Mouse (Mus musculus) gastrocnemius, adult 18-20 months (tissue): ENCODE data around the gene Ppef1. TPM values are rescaled to one million over a fixed set of nuclear protein-coding genes. Genes with fewer than 3 reads are reported as not detected.
"Not testable (repeated sequence)": the region's sequence is repeated elsewhere in the genome, so short reads cannot be mapped to it uniquely, and the experiment has no call there.

ENCODE experiments used
- DNase-seq: peaks from one replicate; pipeline ENCODE4 v3.0.0; 2021; ENCODE audit warnings: low spot score
- long read RNA-seq, 2 experiments: library from polyadenylated mRNA; stranded (forward); transcript quantifications; one replicate each; pipeline ENCODE4 v2.0.0; 2021
- total RNA-seq, 2 experiments: library from RNA; stranded (reverse); gene quantifications; 2 replicates each; pipeline ENCODE4 v1.2.3; 2021

The Ppef1 gene
- total RNA-seq: not detected
- long read RNA-seq, experiment 1: 0 reads
- long read RNA-seq, experiment 2: 0 reads

DNA sequence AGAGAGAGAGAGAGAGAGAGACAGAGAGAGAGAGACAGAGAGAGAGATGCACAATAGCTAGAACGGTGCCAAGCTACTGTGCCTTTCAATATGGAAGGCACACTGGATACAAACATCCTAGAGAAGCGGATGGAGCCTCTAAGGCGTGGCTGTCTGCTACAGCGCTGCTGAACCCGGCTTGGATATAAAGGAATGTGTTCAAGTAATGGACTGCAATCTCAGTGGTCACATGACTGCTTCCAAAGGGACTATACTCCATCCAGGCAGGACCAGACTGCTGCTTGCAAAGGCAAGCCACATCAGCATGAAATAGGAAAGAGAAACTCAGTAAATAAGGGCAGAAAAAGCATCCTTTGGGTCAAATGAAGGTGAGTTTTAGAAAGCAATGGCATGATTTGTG, at the start of gene Ppef1:
Gene Ppef1 (minus strand): TSS at position 116 of the 400 bp plus-strand sequence.
- no peak for DNase-seq

DNA sequence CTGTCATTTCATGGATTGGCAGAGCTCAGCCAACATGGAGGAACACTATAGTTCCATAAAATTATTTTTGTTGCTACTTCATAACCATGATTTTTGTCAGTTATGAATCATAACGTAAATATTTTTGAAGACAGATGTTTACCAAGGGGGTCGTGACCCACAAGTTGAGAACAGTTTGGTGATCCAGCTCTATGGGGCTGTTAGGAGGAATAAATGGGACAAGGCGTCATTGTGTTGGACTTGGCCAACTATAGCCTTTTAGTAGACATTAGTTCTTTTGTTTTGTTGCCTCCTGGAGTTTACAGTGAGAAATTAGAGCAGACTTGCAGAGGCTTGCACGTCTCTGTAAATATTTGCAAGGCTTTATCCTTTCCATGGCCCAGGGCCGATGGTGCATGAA, 46.7 kb upstream of the Ppef1 start:
- no peak for DNase-seq

- no peak for DNase-seq
Measured at GRCm38 (mm10) chrX:160773033-160773432, 37.5 kb upstream of the Ppef1 start.

- DNase-seq: not testable (repeated sequence)
Measured at GRCm38 (mm10) chrX:160769622-160770021, 34.1 kb upstream of the Ppef1 start.

GRCm38 (mm10) chrX:160767713-160768112, 32.1 kb upstream of the Ppef1 start, which contains the start of gene Rs1:
Rs1 (plus strand) TSS chrX:160768013.
- DNase-seq: no peak

- DNase-seq: no peak
Measured at GRCm38 (mm10) chrX:160766233-160766616, 30.7 kb upstream of the Ppef1 start.

GRCm38 (mm10) chrX:160765389-160766232, 30.0 kb upstream of the Ppef1 start:
- peak; percentile 92 for DNase-seq

- DNase-seq: no peak
Measured at GRCm38 (mm10) chrX:160750808-160751207, 15.2 kb upstream of the Ppef1 start.

GRCm38 (mm10) chrX:160748653-160749052, 13.1 kb upstream of the Ppef1 start:
- no peak for DNase-seq

DNA sequence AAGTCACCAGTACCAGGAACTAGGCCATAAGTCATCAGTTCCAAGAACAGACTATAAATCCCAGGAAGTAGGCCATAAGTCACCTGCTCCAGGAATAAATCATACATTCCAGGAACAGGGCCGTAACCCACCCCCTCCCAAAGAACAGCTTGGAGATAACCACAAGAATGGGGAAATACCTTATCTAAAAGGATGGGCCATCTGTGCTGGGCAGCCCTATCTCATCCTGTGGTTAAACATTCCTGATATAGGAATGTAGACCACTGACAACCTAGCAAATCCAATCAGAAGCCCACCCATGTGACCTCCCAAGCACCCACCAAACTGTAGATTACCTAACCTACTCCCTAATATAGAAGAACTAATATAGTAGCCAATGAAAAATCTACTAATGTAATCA, 9.8 kb upstream of the Ppef1 start:
- no peak for DNase-seq

DNA sequence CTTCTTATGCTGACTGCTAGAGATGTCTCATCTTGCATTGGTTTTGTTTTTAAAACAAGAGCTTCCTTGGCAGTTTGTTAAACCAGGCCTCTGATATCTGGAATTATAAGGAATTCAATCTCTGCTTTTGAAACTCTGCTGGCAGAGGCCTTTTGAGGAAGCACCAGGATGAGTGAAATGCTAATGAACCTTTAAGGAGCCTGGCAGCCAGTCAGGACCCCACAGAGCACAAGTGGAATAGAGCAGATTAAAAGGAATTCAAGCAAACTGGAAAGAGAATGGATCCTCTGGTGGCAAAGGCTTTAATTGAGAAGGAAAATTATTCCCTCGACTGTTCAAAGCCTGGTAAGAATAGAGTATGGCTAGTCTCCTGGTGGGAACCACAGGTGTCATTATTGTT, 36.4 kb downstream of the Ppef1 start:
- no peak for DNase-seq

DNA sequence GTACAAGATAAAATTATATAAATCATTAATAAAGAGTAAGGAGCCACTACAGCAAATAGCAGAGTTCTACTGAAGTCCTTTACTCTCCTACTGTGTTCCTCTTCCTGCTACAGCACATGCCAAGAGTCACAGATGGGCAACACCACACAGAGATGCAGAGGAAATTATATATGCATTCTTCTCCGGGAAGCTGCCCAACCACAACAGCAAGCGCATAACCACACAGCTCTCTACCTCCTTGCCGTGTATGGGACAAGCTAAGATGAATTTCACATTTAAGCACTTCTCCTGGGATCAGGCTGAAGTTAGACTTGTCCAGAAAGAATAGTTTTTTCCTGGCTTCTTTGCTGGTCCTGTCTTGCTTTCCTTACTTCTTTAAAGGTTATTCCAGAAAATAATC, 44.0 kb downstream of the Ppef1 start:
- no peak for DNase-seq

GRCm38 (mm10) chrX:160690094-160690493, 45.5 kb downstream of the Ppef1 start:
- DNase-seq: no peak

GRCm38 (mm10) chrX:160669992-160670391, 65.6 kb downstream of the Ppef1 start:
- no peak for DNase-seq

- DNase-seq: no peak
Measured at GRCm38 (mm10) chrX:160610882-160611644, 124.5 kb downstream of the Ppef1 start.

DNA sequence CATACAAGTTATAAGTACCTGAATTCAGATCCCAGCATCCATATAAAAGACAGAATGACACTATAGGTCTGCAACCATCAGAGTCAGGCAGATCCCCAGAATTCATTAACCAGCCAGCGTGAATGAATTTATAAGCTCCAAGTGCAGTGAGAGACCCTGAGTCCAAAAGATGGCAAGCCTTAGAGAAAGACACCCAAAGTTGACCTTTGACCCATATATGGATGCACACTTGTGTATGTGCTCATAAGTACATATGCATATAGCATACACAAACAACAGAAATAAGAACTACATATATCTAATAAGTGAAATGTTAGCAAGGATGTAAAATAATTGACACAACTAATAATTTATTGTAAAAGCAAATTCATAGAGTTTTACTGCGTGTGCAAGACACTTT, 125.1 kb downstream of the Ppef1 start:
- no peak for DNase-seq

DNA sequence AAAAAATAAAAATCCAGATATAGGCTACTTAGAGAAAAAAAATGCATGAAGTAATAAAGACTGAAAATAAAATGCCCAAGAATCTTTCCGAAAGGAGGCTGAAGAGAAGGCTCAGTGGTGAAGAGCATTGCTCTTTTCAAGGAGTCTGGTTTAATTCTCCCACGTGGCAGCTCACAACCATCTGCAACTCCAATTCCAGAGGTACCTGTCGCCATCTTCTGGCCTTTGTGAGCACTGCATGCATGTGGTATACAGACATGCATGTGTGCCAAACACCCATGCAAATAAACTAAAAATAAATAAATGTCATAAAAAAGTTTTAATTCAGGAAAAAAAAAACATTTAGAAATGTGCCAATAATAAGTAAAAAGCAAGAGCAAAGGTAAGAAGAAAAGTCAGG, 125.7 kb downstream of the Ppef1 start:
- peak; percentile 27 for DNase-seq

DNA sequence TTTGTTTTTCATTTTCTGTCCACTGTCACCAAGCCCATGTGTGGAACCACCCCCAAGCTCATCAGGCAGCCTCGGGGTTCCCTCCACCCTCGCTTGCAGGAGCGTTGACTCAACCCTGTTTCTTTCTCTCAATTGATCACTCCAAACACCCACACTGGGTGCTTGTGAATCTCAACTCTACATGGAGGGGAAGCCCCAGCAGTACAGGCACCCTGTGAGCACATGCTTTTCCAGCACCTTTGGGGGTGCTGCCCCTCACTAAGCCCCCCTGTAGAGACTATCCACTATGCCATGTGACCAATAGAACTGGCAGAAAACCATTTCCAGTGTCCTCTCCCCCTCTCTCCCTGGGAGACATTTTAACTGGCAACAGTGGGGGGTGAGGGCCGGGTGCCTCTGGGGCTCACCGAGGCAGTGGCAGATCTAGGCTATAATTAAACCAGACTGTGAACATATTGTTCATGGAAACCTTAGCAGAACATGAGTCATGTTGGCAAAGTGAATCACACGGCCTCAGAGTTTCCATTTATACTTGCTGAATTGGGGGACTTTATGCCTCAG, 131.5 kb downstream of the Ppef1 start:
- no peak for DNase-seq

DNA sequence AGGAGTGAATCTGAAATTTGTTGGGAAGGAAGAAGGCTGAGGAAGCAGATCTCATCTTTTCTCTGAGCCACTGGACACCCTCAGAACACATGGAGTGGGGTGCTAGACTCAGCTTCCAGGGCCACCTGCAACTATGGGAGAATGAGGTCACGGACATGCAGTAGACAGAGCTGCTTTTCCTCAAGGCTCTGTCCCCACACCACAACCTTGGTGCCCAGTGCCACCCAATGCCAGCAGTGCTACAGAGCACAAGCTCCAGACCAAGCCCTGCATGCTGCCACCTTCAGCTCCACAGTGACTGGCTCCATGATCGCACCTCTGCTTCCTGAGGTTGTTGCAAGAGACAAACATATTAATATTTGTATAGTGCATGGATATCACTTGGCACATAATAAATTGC, 132.2 kb downstream of the Ppef1 start:
- no peak for DNase-seq

GRCm38 (mm10) chrX:160602770-160603169, 132.8 kb downstream of the Ppef1 start:
- DNase-seq: no peak

- no peak for DNase-seq
Measured at GRCm38 (mm10) chrX:160601053-160601452, 134.5 kb downstream of the Ppef1 start.
